Mouse (Mus musculus) intestine, embryonic 15.5 days (tissue): Measurements from ENCODE around the gene Syt7. TPM values are rescaled to one million over a fixed set of nuclear protein-coding genes. Genes with fewer than 3 reads are reported as not detected.
A peak's percentile ranks its signal among the peaks of the same experiment; 100 is the strongest.

Source experiments
- ATAC-seq: fragments of 200-750 bp; cut with Nextera tagmentation; 2 replicates; pipeline ENCODE4 v1.8.0; 2017; ENCODE audit warnings: moderate TSS enrichment, moderate library complexity
- H3K27ac ChIP-seq: fragments of 300-500 bp; sonication (generic); 2 replicates; pipeline ENCODE4 v1.5.1; 2015; ENCODE audit warnings: mild to moderate bottlenecking, inconsistent platforms
- H3K27me3 ChIP-seq: fragments of 300-500 bp; sonication (generic); replicated peaks from 2 replicates; pipeline ENCODE4 v1.6.1; 2015; ENCODE audit warnings: inconsistent platforms
- H3K36me3 ChIP-seq: fragments of 300-500 bp; sonication (generic); 2 replicates; pipeline ENCODE4 v1.6.1; 2015; ENCODE audit warnings: inconsistent platforms
- H3K4me1 ChIP-seq: fragments of 300-500 bp; sonication (generic); replicated peaks from 2 replicates; pipeline ENCODE4 v1.6.1; 2015; ENCODE audit warnings: inconsistent platforms
- H3K4me2 ChIP-seq: fragments of 300-500 bp; sonication (generic); replicated peaks from 2 replicates; pipeline ENCODE4 v1.6.1; 2015; ENCODE audit warnings: mild to moderate bottlenecking, inconsistent platforms
- H3K4me3 ChIP-seq: fragments of 300-500 bp; sonication (generic); replicated peaks from 2 replicates; pipeline ENCODE4 v1.5.1; 2015; ENCODE audit warnings: inconsistent platforms
- H3K9ac ChIP-seq: fragments of 300-500 bp; sonication (generic); 2 replicates; pipeline ENCODE4 v1.6.1; 2015; ENCODE audit warnings: inconsistent platforms
- H3K9me3 ChIP-seq: fragments of 300-500 bp; sonication (generic); 2 replicates; pipeline ENCODE4 v1.6.1; 2016; ENCODE audit warnings: inconsistent platforms
- WGBS: fragments of 180-500 bp; shearing (Covaris S2); methylation state at CpG from one replicate; pipeline ENCODE4 v1.1.7; 2015; 5-methylcytosine and 5-hydroxymethylcytosine counted together
- polyA plus RNA-seq: library from polyadenylated mRNA; unstranded; fragments of >200 nt; fragmentation: Nextera tagmentation; extraction: Ambion mirVana; gene quantifications from 2 replicates; pipeline ENCODE4 v1.2.1, GENCODE M21; 2015

The Syt7 gene
- polyA plus RNA-seq, 1 experiment from 2014 or later: 1.7 TPM

DNA sequence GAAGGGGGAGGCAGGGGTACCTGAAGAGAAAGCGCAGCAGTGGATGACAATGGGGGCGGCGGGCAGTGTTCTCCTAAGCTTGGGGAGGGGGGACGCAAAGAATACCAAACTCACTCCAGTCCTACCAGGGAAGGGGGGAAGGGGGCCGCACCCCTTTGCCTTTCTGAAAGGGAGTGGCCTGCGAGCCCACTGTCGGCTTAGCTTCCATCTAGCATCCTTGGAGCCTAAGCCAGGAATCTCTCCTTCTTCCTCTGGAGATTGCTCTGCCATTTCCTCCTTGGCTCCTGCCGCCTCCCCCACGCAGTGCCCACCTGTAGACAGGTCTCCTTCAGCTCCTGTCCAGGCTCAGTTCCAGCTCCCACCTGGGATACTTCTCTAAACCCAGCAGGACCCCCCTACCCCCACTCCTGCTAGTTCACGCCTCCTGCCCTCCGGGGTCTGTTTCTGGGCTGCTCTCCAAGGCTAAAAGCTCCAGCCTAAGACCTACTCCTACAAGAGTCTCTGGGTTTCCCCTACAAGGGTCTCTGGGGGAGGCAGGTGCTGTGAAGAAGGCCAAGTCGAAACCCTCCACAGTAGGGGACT is 1.3 kb downstream of the Syt7 start:
- no peaks in the 10 kb centered on the region for H3K36me3 ChIP-seq
- H3K4me1 ChIP-seq: peaks cover 12% of the 10 kb centered on the region; the same call in 1 of the 2 replicates
- peak overlapping the region; percentile 61 for H3K4me3 ChIP-seq
- no peak overlapping the region for H3K27ac ChIP-seq
- peaks cover 18% of the 10 kb centered on the region for H3K27me3 ChIP-seq
- H3K9ac ChIP-seq: no peak overlapping the region; the same call in 1 of the 2 replicates
- ATAC-seq: no peak
- H3K9me3 ChIP-seq: no peaks in the 10 kb centered on the region
- H3K4me2 ChIP-seq: peak overlapping the region; percentile 94
- WGBS: 24% methylated on average over 12 of the region's 12 CpGs

DNA sequence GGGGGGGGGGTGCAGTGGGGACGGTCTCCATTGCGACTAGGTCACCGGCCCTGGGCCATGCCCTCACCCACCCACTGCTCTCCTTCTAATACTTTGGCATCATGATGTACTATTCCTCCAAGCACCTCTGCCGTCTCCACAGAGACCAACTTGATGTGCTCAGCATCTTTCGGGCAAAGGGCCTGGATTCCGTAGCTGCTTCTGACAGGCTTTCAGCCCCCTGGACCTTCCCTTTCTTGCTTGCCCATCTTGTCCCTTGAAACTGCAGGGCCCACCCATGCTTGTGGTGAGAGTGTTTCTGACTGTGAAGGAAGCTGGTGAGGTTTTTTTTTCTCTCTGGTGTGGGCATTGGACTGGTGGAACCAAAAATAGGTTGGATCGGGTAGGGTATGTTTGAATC is 2.1 kb downstream of the Syt7 start:
- ATAC-seq: no peak
- Histone ChIP-seq H3K27ac (no peak overlapping the region), H3K36me3 (no peaks in the 10 kb centered on the region), H3K9me3 (no peaks in the 10 kb centered on the region), H3K4me2 (no peak overlapping the region), H3K4me1 (peaks cover 12% of the 10 kb centered on the region; the same call in 1 of the 2 replicates), H3K27me3 (peaks cover 18% of the 10 kb centered on the region), H3K4me3 (no peak overlapping the region), H3K9ac (no peak overlapping the region)
- WGBS: 79% methylated on average over 7 of the region's 7 CpGs

DNA sequence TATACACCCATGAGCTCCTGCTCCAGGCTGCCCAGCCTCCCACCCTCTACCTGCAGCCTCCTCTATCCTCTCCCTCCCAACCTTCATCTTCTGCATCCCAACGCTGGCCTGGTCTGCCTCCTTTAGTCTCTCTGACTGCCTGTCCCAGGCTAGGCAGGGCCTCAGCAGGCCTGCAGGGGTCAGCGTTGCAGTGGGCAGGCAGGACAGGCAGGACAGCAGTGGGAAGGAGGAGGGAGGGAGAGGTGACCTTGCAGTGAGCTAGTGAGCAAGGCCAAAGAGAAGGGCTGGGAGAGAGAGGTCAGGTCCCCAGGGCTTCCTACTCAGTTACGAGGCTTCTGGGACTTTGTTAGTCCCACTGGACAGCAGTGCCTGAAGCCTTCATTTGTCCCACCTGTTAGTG is 3.1 kb downstream of the Syt7 start:
- Histone ChIP-seq H3K4me3 (no peak overlapping the region), H3K36me3 (no peaks in the 10 kb centered on the region), H3K9me3 (no peaks in the 10 kb centered on the region), H3K4me1 (peaks cover 12% of the 10 kb centered on the region; the same call in 1 of the 2 replicates), H3K27ac (no peak overlapping the region), H3K27me3 (peaks cover 18% of the 10 kb centered on the region), H3K4me2 (no peak overlapping the region), H3K9ac (no peak overlapping the region)
- ATAC-seq: no peak
- 25% methylated on average over 3 of the region's 3 CpGs for WGBS

DNA sequence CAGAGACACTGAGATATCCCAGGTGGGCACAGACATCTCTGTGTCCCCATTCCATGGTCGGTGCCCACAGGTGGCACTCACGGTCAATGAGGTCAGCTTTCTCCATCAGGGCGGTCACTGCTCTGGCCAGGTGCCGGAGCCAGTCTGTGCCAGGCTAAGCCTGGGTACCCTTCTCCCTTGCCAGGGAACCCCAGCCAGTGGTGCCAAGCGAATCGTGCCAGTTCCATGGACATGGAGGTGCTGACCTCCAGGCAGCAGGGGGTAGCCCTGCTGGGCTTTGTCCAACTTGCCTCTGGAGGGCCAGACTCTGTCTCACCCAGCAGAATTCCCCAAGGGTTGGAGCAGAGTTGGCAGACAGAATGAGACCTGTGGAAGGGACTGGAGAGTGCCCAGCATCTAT is 4.6 kb downstream of the Syt7 start:
- Histone ChIP-seq H3K4me1 (peaks cover 9% of the 10 kb centered on the region; the same call in 1 of the 2 replicates), H3K9me3 (no peaks in the 10 kb centered on the region), H3K27ac (no peak overlapping the region), H3K4me2 (no peak overlapping the region), H3K4me3 (no peak overlapping the region), H3K36me3 (no peaks in the 10 kb centered on the region), H3K9ac (no peak overlapping the region), H3K27me3 (peaks cover 18% of the 10 kb centered on the region)
- 91% methylated on average over 6 of the region's 6 CpGs for WGBS
- no peak for ATAC-seq

DNA sequence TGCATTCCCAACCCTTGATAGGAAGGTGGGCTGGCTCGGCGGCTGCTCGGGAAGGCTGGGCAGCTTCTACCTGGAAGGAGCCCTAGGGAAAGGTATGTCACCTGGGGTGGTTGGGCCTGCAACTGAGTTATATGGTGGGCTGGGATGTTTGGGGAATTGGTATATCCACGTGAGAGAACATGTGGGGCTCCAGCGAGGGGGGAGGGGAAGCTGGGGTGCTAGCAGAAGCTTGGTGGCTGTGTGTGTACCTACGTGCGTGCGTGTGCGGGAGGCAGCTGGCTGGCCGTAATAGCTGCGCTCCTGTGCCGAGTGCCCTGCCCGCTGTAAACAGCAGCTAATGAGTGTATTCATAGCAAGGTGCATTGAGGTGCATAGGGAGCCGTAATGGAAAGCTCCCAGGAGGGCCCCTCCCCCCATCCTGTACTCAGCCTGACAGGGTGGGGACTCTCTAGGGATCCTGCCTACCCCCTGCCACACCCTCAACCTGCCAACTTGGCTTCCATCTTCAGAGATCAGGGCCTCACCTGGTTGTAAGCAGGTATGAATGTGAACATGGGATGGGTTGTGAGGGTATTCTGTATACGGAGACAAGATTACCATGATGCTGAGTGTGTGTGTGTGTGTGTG is 5.1 kb downstream of the Syt7 start:
- Histone ChIP-seq H3K4me3 (no peak overlapping the region), H3K27ac (no peak overlapping the region), H3K36me3 (no peaks in the 10 kb centered on the region), H3K27me3 (peaks cover 18% of the 10 kb centered on the region), H3K9ac (no peak overlapping the region), H3K4me2 (no peak overlapping the region), H3K9me3 (no peaks in the 10 kb centered on the region), H3K4me1 (peaks cover 9% of the 10 kb centered on the region; the same call in 1 of the 2 replicates)
- no peak for ATAC-seq
- 73% methylated on average over 15 of the region's 15 CpGs for WGBS

GRCm38 (mm10) chr19:10395174-10395573 is 6.3 kb downstream of the Syt7 start:
- WGBS: 41% methylated on average over 8 of the region's 8 CpGs
- peaks cover 1% of the 10 kb centered on the region; the same call in 1 of the 2 replicates for H3K4me1 ChIP-seq
- no peak overlapping the region for H3K27ac ChIP-seq
- H3K9ac ChIP-seq: no peak overlapping the region
- H3K4me3 ChIP-seq: no peak overlapping the region
- H3K4me2 ChIP-seq: no peak overlapping the region
- peak; percentile 54; the same call in 1 of the 2 replicates for ATAC-seq
- H3K9me3 ChIP-seq: no peaks in the 10 kb centered on the region
- H3K36me3 ChIP-seq: no peaks in the 10 kb centered on the region
- peaks cover 9% of the 10 kb centered on the region for H3K27me3 ChIP-seq

- ATAC-seq: no peak
- Histone ChIP-seq H3K27ac (no peak overlapping the region), H3K4me1 (no peaks in the 10 kb centered on the region), H3K4me2 (no peak overlapping the region), H3K9me3 (no peaks in the 10 kb centered on the region), H3K27me3 (no peaks in the 10 kb centered on the region), H3K4me3 (no peak overlapping the region), H3K9ac (no peak overlapping the region), H3K36me3 (no peaks in the 10 kb centered on the region)
- WGBS: 72% methylated on average over 2 of the region's 2 CpGs
These were observed 8.1 kb downstream of the Syt7 start for GRCm38 (mm10) chr19:10396962-10397361.

DNA sequence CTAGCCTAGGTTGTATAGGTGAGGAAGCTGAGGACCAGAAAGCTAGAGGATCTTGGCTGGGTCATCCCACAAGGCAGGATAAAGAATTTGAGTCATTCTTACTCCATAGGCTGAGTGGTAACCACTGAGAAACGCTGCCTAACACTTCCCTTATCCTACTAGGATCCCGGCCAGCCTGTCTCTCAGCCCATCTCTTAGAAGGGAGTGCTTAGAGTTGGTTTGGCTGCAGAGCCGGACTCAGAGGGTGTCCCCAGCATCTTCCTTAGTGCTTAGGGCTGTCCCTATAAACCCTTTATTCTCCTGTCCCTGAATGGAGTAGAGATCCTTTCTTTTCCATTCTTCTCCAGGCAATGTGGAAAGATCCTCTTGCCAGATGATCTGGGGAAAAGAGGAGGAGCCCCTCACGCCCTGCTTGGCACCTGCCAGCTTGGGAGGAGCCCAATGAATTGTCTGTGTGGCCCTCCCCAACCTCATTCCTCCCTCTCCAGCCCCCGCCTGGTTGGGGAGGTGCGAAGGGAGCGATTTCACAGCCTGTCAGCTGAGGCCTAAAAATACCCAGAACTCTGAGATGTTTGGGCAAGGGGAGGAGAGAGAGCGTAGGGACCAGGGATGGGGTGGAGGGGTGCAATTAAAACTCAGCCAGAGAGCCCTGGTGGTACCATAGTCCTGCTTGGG is 8.7 kb downstream of the Syt7 start:
- H3K4me2 ChIP-seq: no peak overlapping the region
- no peak overlapping the region for H3K27ac ChIP-seq
- no peaks in the 10 kb centered on the region for H3K36me3 ChIP-seq
- no peak for ATAC-seq
- no peaks in the 10 kb centered on the region for H3K4me1 ChIP-seq
- no peak overlapping the region for H3K9ac ChIP-seq
- H3K4me3 ChIP-seq: no peak overlapping the region
- 54% methylated on average over 8 of the region's 8 CpGs for WGBS
- no peaks in the 10 kb centered on the region for H3K27me3 ChIP-seq
- H3K9me3 ChIP-seq: no peaks in the 10 kb centered on the region

DNA sequence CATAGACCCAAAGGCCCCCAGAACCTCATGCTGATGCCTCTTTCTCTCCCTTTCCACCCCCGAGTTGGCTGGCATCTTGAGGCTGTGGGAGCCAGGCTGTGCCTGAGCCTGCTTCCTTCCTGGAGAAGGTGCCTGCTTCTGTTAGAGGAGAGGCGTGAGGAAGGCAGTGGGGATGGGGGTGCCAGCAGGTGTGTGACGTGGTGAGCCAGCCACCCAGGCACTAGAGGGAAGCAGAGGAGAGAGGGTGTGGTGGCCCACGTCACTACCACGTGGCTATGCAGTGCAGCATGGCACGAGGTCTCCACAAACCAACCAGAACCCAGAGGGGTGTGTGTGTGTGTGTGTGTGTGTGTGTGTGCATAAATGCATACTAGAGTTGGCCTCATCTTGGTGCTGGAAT is 9.4 kb downstream of the Syt7 start:
- Histone ChIP-seq H3K4me2 (no peak overlapping the region), H3K9ac (no peak overlapping the region), H3K9me3 (no peaks in the 10 kb centered on the region), H3K4me3 (no peak overlapping the region), H3K27ac (no peak overlapping the region), H3K36me3 (no peaks in the 10 kb centered on the region), H3K4me1 (no peaks in the 10 kb centered on the region), H3K27me3 (no peaks in the 10 kb centered on the region)
- 52% methylated on average over 6 of the region's 6 CpGs for WGBS
- no peak for ATAC-seq

DNA sequence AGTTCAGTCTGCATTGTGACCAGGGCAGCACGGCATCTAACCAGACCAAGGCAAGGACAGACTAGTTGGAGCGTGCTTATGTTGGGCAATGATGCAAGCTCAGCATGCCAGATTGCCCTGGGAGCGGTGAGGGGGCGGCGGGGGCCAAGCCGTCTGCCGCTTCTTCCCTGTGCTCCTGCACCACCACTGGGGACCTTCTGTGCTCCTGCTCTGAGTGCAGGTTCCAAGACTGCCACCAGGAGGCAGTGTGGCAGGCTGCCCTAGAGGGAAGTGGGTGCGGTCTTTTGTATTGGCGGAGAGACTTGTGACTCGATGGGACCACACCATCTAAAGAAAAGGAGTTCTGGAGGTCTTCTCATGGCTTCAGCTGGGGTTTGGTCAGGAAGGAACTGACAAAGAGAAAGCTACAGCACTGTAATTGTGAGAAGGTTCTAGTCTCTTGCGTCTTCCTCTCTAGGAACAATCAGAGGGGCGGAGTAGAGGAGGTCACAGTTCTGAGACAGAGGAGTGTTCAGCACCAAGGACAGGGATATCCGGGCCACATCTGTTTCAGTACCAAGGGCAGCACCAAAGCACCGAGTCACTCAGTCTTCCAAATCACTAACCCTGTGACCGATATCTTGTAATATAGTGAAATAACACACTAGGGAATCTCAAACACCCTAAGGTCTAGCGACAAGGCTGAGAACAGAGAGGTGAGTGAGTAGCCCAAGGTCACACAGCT is 14.0 kb downstream of the Syt7 start:
- Histone ChIP-seq H3K9me3 (no peaks in the 10 kb centered on the region), H3K9ac (no peak overlapping the region), H3K4me1 (no peaks in the 10 kb centered on the region), H3K36me3 (no peaks in the 10 kb centered on the region), H3K27me3 (no peaks in the 10 kb centered on the region), H3K4me3 (no peak overlapping the region), H3K27ac (no peak overlapping the region), H3K4me2 (no peak overlapping the region)
- ATAC-seq: peak; percentile 66
- WGBS: 22% methylated on average over 16 of the region's 16 CpGs

GRCm38 (mm10) chr19:10403593-10404380 is 14.9 kb downstream of the Syt7 start:
- no peaks in the 10 kb centered on the region for H3K4me1 ChIP-seq
- H3K9ac ChIP-seq: no peak overlapping the region
- H3K9me3 ChIP-seq: no peaks in the 10 kb centered on the region
- no peaks in the 10 kb centered on the region for H3K27me3 ChIP-seq
- 73% methylated on average over 10 of the region's 10 CpGs for WGBS
- H3K36me3 ChIP-seq: no peaks in the 10 kb centered on the region
- H3K4me3 ChIP-seq: no peak overlapping the region
- peak; percentile 3; the same call in 1 of the 2 replicates for ATAC-seq
- H3K27ac ChIP-seq: no peak overlapping the region
- no peak overlapping the region for H3K4me2 ChIP-seq

GRCm38 (mm10) chr19:10404424-10404823 is 15.5 kb downstream of the Syt7 start:
- ATAC-seq: no peak
- H3K27me3 ChIP-seq: no peaks in the 10 kb centered on the region
- H3K4me3 ChIP-seq: no peak overlapping the region
- no peaks in the 10 kb centered on the region for H3K9me3 ChIP-seq
- no peak overlapping the region for H3K9ac ChIP-seq
- no peaks in the 10 kb centered on the region for H3K4me1 ChIP-seq
- no peak overlapping the region for H3K4me2 ChIP-seq
- H3K27ac ChIP-seq: no peak overlapping the region
- no peaks in the 10 kb centered on the region for H3K36me3 ChIP-seq
- 76% methylated on average over 10 of the region's 10 CpGs for WGBS
